Mouse (Mus musculus): ENCODE data around the gene Otub2. TPM values are rescaled to one million over a fixed set of nuclear protein-coding genes. Genes with fewer than 3 reads are reported as not detected.
"Not testable (repeated sequence)": the region's sequence is repeated elsewhere in the genome, so short reads cannot be mapped to it uniquely, and the experiment has no call there.

Gene Otub2
- polyA plus RNA-seq, 1 experiment from 2014 or later = 7.6 TPM

GRCm38 (mm10) chr12:103425016-103425728 lies 36.7 kb downstream of the Otub2 start:
- Histone ChIP-seq H3K27me3 (no peaks in the 10 kb centered on the region), H3K36me3 (peaks cover 11% of the 10 kb centered on the region), H3K4me3 (replicated peaks) (peak overlapping the region; percentile 99), H3K9me3 (replicated peaks) (no peaks in the 10 kb centered on the region), H3K4me2 (peak overlapping the region; percentile 87), H3K27ac (0 out of 2 replicates have a peak overlapping the region, but pooled peaks have one; percentile 41), H3K9ac (peak overlapping the region; percentile 96), H3K4me1 (peaks cover 31% of the 10 kb centered on the region)
- 9% methylated on average over 33 of the region's 33 CpGs for WGBS
- ATAC-seq (replicated peaks; ENCODE audit: low FRiP score) = no peak; the same call in 1 of the 2 replicates

GRCm38 (mm10) chr12:103425729-103426470 lies 37.4 kb downstream of the Otub2 start, which contains the start of gene Ddx24:
Gene Ddx24, minus strand, starts transcription at chr12:103425830.
- Histone ChIP-seq H3K9ac (peak within 1 kb of the TSS; percentile 96), H3K4me2 (peak within 1 kb of the TSS; percentile 87), H3K36me3 (peaks cover 11% of the 10 kb centered on the region), H3K27me3 (no peaks in the 10 kb centered on the region), H3K27ac (peak within 1 kb of the TSS; percentile 67; the same call in 1 of the 2 replicates), H3K4me3 (replicated peaks) (peak within 1 kb of the TSS; percentile 99), H3K9me3 (replicated peaks) (no peaks in the 10 kb centered on the region), H3K4me1 (peaks cover 31% of the 10 kb centered on the region)
- WGBS = under 1% methylated on average over 33 of the region's 33 CpGs
- ATAC-seq (replicated peaks; ENCODE audit: low FRiP score) = peak; percentile 100

GRCm38 (mm10) chr12:103426710-103427109 lies 38.2 kb downstream of the Otub2 start:
- Histone ChIP-seq H3K36me3 (peaks cover 11% of the 10 kb centered on the region), H3K4me1 (peaks cover 25% of the 10 kb centered on the region), H3K27ac (no peak overlapping the region), H3K4me2 (no peak overlapping the region), H3K27me3 (no peaks in the 10 kb centered on the region), H3K9ac (no peak overlapping the region), H3K4me3 (replicated peaks) (no peak overlapping the region), H3K9me3 (replicated peaks) (no peaks in the 10 kb centered on the region)
- 86% methylated on average over 7 of the region's 7 CpGs for WGBS
- ATAC-seq (replicated peaks; ENCODE audit: low FRiP score) = no peak

- no peaks in the 10 kb centered on the region for H3K4me1 ChIP-seq
- no peaks in the 10 kb centered on the region for H3K27me3 ChIP-seq
- H3K9me3 ChIP-seq (replicated peaks) = no peaks in the 10 kb centered on the region
- no peak overlapping the region for H3K27ac ChIP-seq
- H3K36me3 ChIP-seq = no peaks in the 10 kb centered on the region
- ATAC-seq (replicated peaks; ENCODE audit: low FRiP score) = no peak
- 91% methylated on average over 2 of the region's 2 CpGs for WGBS
- no peak overlapping the region for H3K4me3 ChIP-seq (replicated peaks)
- H3K4me2 ChIP-seq = no peak overlapping the region
- no peak overlapping the region for H3K9ac ChIP-seq
These were observed 44.9 kb downstream of the Otub2 start for GRCm38 (mm10) chr12:103433430-103433829.

GRCm38 (mm10) chr12:103433986-103434731 lies 45.7 kb downstream of the Otub2 start, which contains the start of gene Ifi27:
Gene Ifi27, plus strand, starts transcription at chr12:103434211.
- H3K4me2 ChIP-seq = peak within 1 kb of the TSS; percentile 32
- ATAC-seq (replicated peaks; ENCODE audit: low FRiP score) = peak; percentile 96
- H3K36me3 ChIP-seq = no peaks in the 10 kb centered on the region
- no peaks in the 10 kb centered on the region for H3K27me3 ChIP-seq
- no peaks in the 10 kb centered on the region for H3K9me3 ChIP-seq (replicated peaks)
- no peak within 1 kb of the TSS for H3K9ac ChIP-seq
- 35% methylated on average over 8 of the region's 8 CpGs for whole genome bisulfite sequencing
- peak within 1 kb of the TSS; percentile 49; the same call in 1 of the 2 replicates for H3K27ac ChIP-seq
- peak within 1 kb of the TSS; percentile 24; the same call in 1 of the 2 replicates for H3K4me3 ChIP-seq (replicated peaks)
- no peaks in the 10 kb centered on the region for H3K4me1 ChIP-seq

- ATAC-seq (replicated peaks; ENCODE audit: low FRiP score) = no peak
- Histone ChIP-seq H3K9me3 (replicated peaks) (no peaks in the 10 kb centered on the region), H3K36me3 (no peaks in the 10 kb centered on the region), H3K4me1 (no peaks in the 10 kb centered on the region), H3K27me3 (no peaks in the 10 kb centered on the region), H3K4me2 (peak overlapping the region; percentile 32), H3K9ac (no peak overlapping the region), H3K4me3 (replicated peaks) (no peak overlapping the region), H3K27ac (no peak overlapping the region)
These were observed 46.4 kb downstream of the Otub2 start for GRCm38 (mm10) chr12:103434861-103435260.

GRCm38 (mm10) chr12:103437601-103438000 lies 49.1 kb downstream of the Otub2 start:
- Histone ChIP-seq H3K36me3 (no peaks in the 10 kb centered on the region), H3K4me3 (replicated peaks) (no peak overlapping the region), H3K27me3 (no peaks in the 10 kb centered on the region), H3K27ac (no peak overlapping the region), H3K4me1 (no peaks in the 10 kb centered on the region), H3K9me3 (replicated peaks) (no peaks in the 10 kb centered on the region), H3K9ac (no peak overlapping the region), H3K4me2 (no peak overlapping the region)
- ATAC-seq (replicated peaks; ENCODE audit: low FRiP score) = no peak
- WGBS = 89% methylated on average over 1 of the region's 1 CpGs

- Histone ChIP-seq H3K4me3 (replicated peaks) (no peak within 1 kb of the TSS), H3K9ac (no peak within 1 kb of the TSS), H3K4me1 (no peaks in the 10 kb centered on the region), H3K27me3 (0 out of 2 replicates have a peak, but pooled peaks cover 2% of the 10 kb centered on the region), H3K27ac (no peak within 1 kb of the TSS), H3K4me2 (no peak within 1 kb of the TSS), H3K36me3 (no peaks in the 10 kb centered on the region), H3K9me3 (replicated peaks) (no peaks in the 10 kb centered on the region)
- 51% methylated on average over 3 of the region's 3 CpGs for WGBS
- no peak for ATAC-seq (replicated peaks; ENCODE audit: low FRiP score)
These were observed 55.0 kb downstream of the Otub2 start, which contains the start of gene Ifi27l2a for GRCm38 (mm10) chr12:103443524-103443923. Gene Ifi27l2a, minus strand, starts transcription at chr12:103443680.

- not testable (repeated sequence) for H3K9me3 ChIP-seq (replicated peaks); H3K9ac ChIP-seq; H3K36me3 ChIP-seq; H3K4me3 ChIP-seq (replicated peaks); H3K27me3 ChIP-seq; H3K4me2 ChIP-seq; H3K27ac ChIP-seq; H3K4me1 ChIP-seq; ATAC-seq (replicated peaks; ENCODE audit: low FRiP score)
- 29% methylated on average over 6 of the region's 7 CpGs for WGBS
These were observed 55.8 kb downstream of the Otub2 start for GRCm38 (mm10) chr12:103444261-103444660.

- 85% methylated on average over 3 of the region's 3 CpGs for WGBS
- no peaks in the 10 kb centered on the region for H3K4me1 ChIP-seq
- no peak overlapping the region for H3K4me2 ChIP-seq
- no peak overlapping the region for H3K4me3 ChIP-seq (replicated peaks)
- no peaks in the 10 kb centered on the region for H3K9me3 ChIP-seq (replicated peaks)
- 0 out of 2 replicates have a peak, but pooled peaks cover 2% of the 10 kb centered on the region for H3K27me3 ChIP-seq
- ATAC-seq (replicated peaks; ENCODE audit: low FRiP score) = no peak
- H3K27ac ChIP-seq = no peak overlapping the region
- H3K36me3 ChIP-seq = no peaks in the 10 kb centered on the region
- H3K9ac ChIP-seq = no peak overlapping the region
These were observed 56.6 kb downstream of the Otub2 start for GRCm38 (mm10) chr12:103445060-103445459.

GRCm38 (mm10) chr12:103453361-103453760 lies 64.9 kb downstream of the Otub2 start:
- Histone ChIP-seq H3K9me3 (replicated peaks) (no peaks in the 10 kb centered on the region), H3K27ac (no peak overlapping the region), H3K36me3 (no peaks in the 10 kb centered on the region), H3K4me1 (no peaks in the 10 kb centered on the region), H3K27me3 (no peaks in the 10 kb centered on the region), H3K4me3 (replicated peaks) (no peak overlapping the region), H3K9ac (no peak overlapping the region), H3K4me2 (no peak overlapping the region)
- no peak for ATAC-seq (replicated peaks; ENCODE audit: low FRiP score)
